Mouse (Mus musculus) MEL-GATA-1-ER (cell line): ENCODE results near the gene Pi4k2a.

ENCODE experiments used
- DNase-seq: peaks from one replicate; pipeline ENCODE4 v3.0.0-alpha.2; 2012; ENCODE audit warnings: low read depth; ENCODE audit errors: extremely low read depth

The Pi4k2a gene

GRCm38 (mm10) chr19:42158246-42159017 is 68.2 kb downstream of the Pi4k2a start:
- no peak for DNase-seq

- no peak for DNase-seq
Observed at GRCm38 (mm10) chr19:42163764-42164163, 73.5 kb downstream of the Pi4k2a start, which contains the start of gene Zfyve27. Gene Zfyve27, plus strand, starts transcription at chr19:42163951.

GRCm38 (mm10) chr19:42164188-42164587 is 73.9 kb downstream of the Pi4k2a start:
- DNase-seq, result no peak

- peak; percentile 71 for DNase-seq
Observed at GRCm38 (mm10) chr19:42166130-42166529, 75.9 kb downstream of the Pi4k2a start.

- no peak for DNase-seq
Observed at GRCm38 (mm10) chr19:42166766-42167165, 76.5 kb downstream of the Pi4k2a start.

GRCm38 (mm10) chr19:42167489-42167888 is 77.2 kb downstream of the Pi4k2a start:
- no peak for DNase-seq

- peak; percentile 73 for DNase-seq
Observed at GRCm38 (mm10) chr19:42169322-42169975, 79.2 kb downstream of the Pi4k2a start.

GRCm38 (mm10) chr19:42170025-42170969 is 80.0 kb downstream of the Pi4k2a start:
- DNase-seq, result peak; percentile 88
